Mouse (Mus musculus): ENCODE results near the gene Cap2.
A peak's percentile ranks its signal among the peaks of the same experiment; 100 is the strongest.

Gene Cap2

GRCm38 (mm10) chr13:46571961-46572647 lies 70.5 kb downstream of the Cap2 start:
- no peak for DNase-seq

- DNase-seq: no peak
Observed at GRCm38 (mm10) chr13:46572648-46573163, 71.1 kb downstream of the Cap2 start.

- no peak for DNase-seq
Observed at GRCm38 (mm10) chr13:46574201-46574600, 72.6 kb downstream of the Cap2 start.

- DNase-seq: no peak
Observed at GRCm38 (mm10) chr13:46574707-46575106, 73.1 kb downstream of the Cap2 start.

- DNase-seq: no peak
Observed at GRCm38 (mm10) chr13:46584860-46585259, 83.2 kb downstream of the Cap2 start.

GRCm38 (mm10) chr13:46587717-46588289 lies 86.2 kb downstream of the Cap2 start:
- DNase-seq: no peak

- DNase-seq: no peak
Observed at GRCm38 (mm10) chr13:46588606-46589005, 87.0 kb downstream of the Cap2 start.

GRCm38 (mm10) chr13:46590885-46591284 lies 89.2 kb downstream of the Cap2 start:
- DNase-seq: no peak

- no peak for DNase-seq
Observed at GRCm38 (mm10) chr13:46600694-46601093, 99.0 kb downstream of the Cap2 start.

- DNase-seq: no peak
Observed at GRCm38 (mm10) chr13:46601386-46601785, 99.7 kb downstream of the Cap2 start.

GRCm38 (mm10) chr13:46602674-46603073 lies 101.0 kb downstream of the Cap2 start:
- DNase-seq: no peak

- no peak for DNase-seq
Observed at GRCm38 (mm10) chr13:46611033-46611432, 109.4 kb downstream of the Cap2 start.

GRCm38 (mm10) chr13:46613694-46614272 lies 112.1 kb downstream of the Cap2 start:
- no peak for DNase-seq

- DNase-seq: no peak
Observed at GRCm38 (mm10) chr13:46616673-46617362, 115.2 kb downstream of the Cap2 start.

- peak; percentile 3 for DNase-seq
Observed at GRCm38 (mm10) chr13:46619633-46620032, 118.0 kb downstream of the Cap2 start.

- DNase-seq: no peak
Observed at GRCm38 (mm10) chr13:46620964-46621757, 119.5 kb downstream of the Cap2 start.

- DNase-seq: no peak
Observed at GRCm38 (mm10) chr13:46626608-46627007, 125.0 kb downstream of the Cap2 start.

GRCm38 (mm10) chr13:46627841-46628240 lies 126.2 kb downstream of the Cap2 start:
- peak; percentile 49 for DNase-seq

GRCm38 (mm10) chr13:46629391-46629790 lies 127.7 kb downstream of the Cap2 start:
- no peak for DNase-seq

GRCm38 (mm10) chr13:46632796-46633195 lies 131.1 kb downstream of the Cap2 start:
- no peak for DNase-seq

- no peak for DNase-seq
Observed at GRCm38 (mm10) chr13:46633320-46634132, 131.9 kb downstream of the Cap2 start.

GRCm38 (mm10) chr13:46634133-46634488 lies 132.5 kb downstream of the Cap2 start:
- no peak for DNase-seq
